Mouse (Mus musculus) midbrain, embryonic 12.5 days (tissue): ENCODE measurements around the gene Gm44973. TPM values are rescaled to one million over a fixed set of nuclear protein-coding genes. Genes with fewer than 3 reads are reported as not detected.
A peak's percentile ranks its signal among the peaks of the same experiment; 100 is the strongest.
"Not testable (repeated sequence)": the region's sequence is repeated elsewhere in the genome, so short reads cannot be mapped to it uniquely, and the experiment has no call there.

ENCODE experiments used
- ATAC-seq: fragments of 200-750 bp; cut with Nextera tagmentation; 2 replicates; pipeline ENCODE4 v1.8.0; 2017; ENCODE audit warnings: low read depth, moderate TSS enrichment, moderate library complexity; ENCODE audit not compliant: low FRiP score
- H3K27ac ChIP-seq: fragments of 300-500 bp; sonication (generic); replicated peaks from 2 replicates; pipeline ENCODE4 v1.5.1; 2016; ENCODE audit warnings: mild to moderate bottlenecking
- H3K27me3 ChIP-seq: fragments of 300-500 bp; sonication (generic); 2 replicates; pipeline ENCODE4 v1.6.1; 2016; ENCODE audit warnings: mild to moderate bottlenecking
- H3K36me3 ChIP-seq: fragments of 300-500 bp; sonication (generic); 2 replicates; pipeline ENCODE4 v1.6.1; 2016
- H3K4me1 ChIP-seq: fragments of 300-500 bp; sonication (generic); 2 replicates; pipeline ENCODE4 v1.6.1; 2016
- H3K4me2 ChIP-seq: fragments of 300-500 bp; sonication (generic); replicated peaks from 2 replicates; pipeline ENCODE4 v1.6.1; 2016; ENCODE audit warnings: mild to moderate bottlenecking, moderate library complexity
- H3K4me3 ChIP-seq: fragments of 300-500 bp; sonication (generic); 2 replicates; pipeline ENCODE4 v1.5.1; 2016; ENCODE audit warnings: mild to moderate bottlenecking
- H3K9ac ChIP-seq: fragments of 300-500 bp; sonication (generic); replicated peaks from 2 replicates; pipeline ENCODE4 v1.6.1; 2016; ENCODE audit warnings: mild to moderate bottlenecking, moderate library complexity
- H3K9me3 ChIP-seq: fragments of 300-500 bp; sonication (generic); 2 replicates; pipeline ENCODE4 v1.6.1; 2016; ENCODE audit warnings: mild to moderate bottlenecking
- WGBS: fragments of 180-500 bp; shearing (Covaris S2); methylation state at CpG from one replicate; pipeline ENCODE4 v1.1.7; 2016; 5-methylcytosine and 5-hydroxymethylcytosine counted together
- polyA plus RNA-seq: library from polyadenylated mRNA; unstranded; fragments of >200 nt; fragmentation: Nextera tagmentation; extraction: Ambion mirVana; gene quantifications from 2 replicates; pipeline ENCODE4 v1.2.1, GENCODE M21; 2016

Gene Gm44973
- polyA plus RNA-seq, 1 experiment from 2014 or later, result not detected

- H3K4me2 ChIP-seq, result peak within 1 kb of the TSS; percentile 84
- peak within 1 kb of the TSS; percentile 93 for H3K9ac ChIP-seq
- peak within 1 kb of the TSS; percentile 84 for H3K4me3 ChIP-seq
- 8% methylated on average over 10 of the region's 26 CpGs for WGBS
- H3K27ac ChIP-seq, result peak within 1 kb of the TSS; percentile 74
- ATAC-seq, result peak; percentile 87
- peaks cover 23% of the 10 kb centered on the region for H3K27me3 ChIP-seq
- H3K4me1 ChIP-seq, result peaks cover 28% of the 10 kb centered on the region
- H3K9me3 ChIP-seq, result no peaks in the 10 kb centered on the region
- peaks cover 32% of the 10 kb centered on the region for H3K36me3 ChIP-seq
Measured at GRCm38 (mm10) chr7:4996003-4996895, 19.0 kb upstream of the Gm44973 start, which contains the start of gene Zfp579. Gene Zfp579 (minus strand): TSS chr7:4996158.

GRCm38 (mm10) chr7:4996934-4997333 is 18.4 kb upstream of the Gm44973 start:
- peak overlapping the region; percentile 84 for H3K4me3 ChIP-seq
- peak overlapping the region; percentile 93 for H3K9ac ChIP-seq
- H3K4me2 ChIP-seq, result peak overlapping the region; percentile 84
- 73% methylated on average over 8 of the region's 8 CpGs for WGBS
- no peaks in the 10 kb centered on the region for H3K9me3 ChIP-seq
- H3K27me3 ChIP-seq, result peaks cover 23% of the 10 kb centered on the region
- peaks cover 25% of the 10 kb centered on the region for H3K36me3 ChIP-seq
- peaks cover 28% of the 10 kb centered on the region for H3K4me1 ChIP-seq
- no peak for ATAC-seq
- peak overlapping the region; percentile 74 for H3K27ac ChIP-seq

DNA sequence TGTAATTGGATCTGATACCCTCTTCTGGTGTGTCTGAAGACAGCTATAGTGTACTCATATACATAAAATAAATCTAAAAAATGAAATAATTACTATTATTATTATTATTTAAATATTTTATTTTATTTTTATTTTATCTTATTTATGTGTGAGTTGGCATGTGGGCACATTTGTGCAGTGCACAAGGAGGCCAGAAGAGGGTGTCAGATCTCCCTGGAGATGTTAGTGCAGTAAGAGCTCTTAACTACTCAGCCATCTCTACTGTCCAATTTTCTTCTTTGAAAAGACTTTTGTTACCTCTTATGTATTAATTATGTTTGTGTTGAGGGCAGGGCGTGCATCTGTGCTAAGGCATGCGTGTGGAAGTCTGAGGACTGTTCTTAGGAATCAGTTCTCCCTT is 15.4 kb upstream of the Gm44973 start:
- Histone ChIP-seq H3K4me2 (no peak overlapping the region), H3K9ac (no peak overlapping the region), H3K9me3 (no peaks in the 10 kb centered on the region), H3K27me3 (peaks cover 3% of the 10 kb centered on the region), H3K36me3 (no peaks in the 10 kb centered on the region), H3K4me3 (no peak overlapping the region), H3K27ac (no peak overlapping the region), H3K4me1 (peaks cover 12% of the 10 kb centered on the region)
- WGBS, result 74% methylated on average over 2 of the region's 2 CpGs
- no peak for ATAC-seq

GRCm38 (mm10) chr7:5002876-5003275 is 12.4 kb upstream of the Gm44973 start:
- not testable (repeated sequence) for H3K27ac ChIP-seq, H3K9ac ChIP-seq, H3K27me3 ChIP-seq, H3K4me2 ChIP-seq, H3K9me3 ChIP-seq, H3K4me3 ChIP-seq, ATAC-seq, H3K4me1 ChIP-seq
- WGBS, result 81% methylated on average over 8 of the region's 8 CpGs
- H3K36me3 ChIP-seq, result peaks cover 20% of the 10 kb centered on the region

- no peak overlapping the region for H3K4me2 ChIP-seq
- no peaks in the 10 kb centered on the region for H3K27me3 ChIP-seq
- H3K9me3 ChIP-seq, result no peaks in the 10 kb centered on the region
- 0 out of 2 replicates have a peak, but pooled peaks cover under 1% of the 10 kb centered on the region for H3K4me1 ChIP-seq
- H3K9ac ChIP-seq, result no peak overlapping the region
- ATAC-seq, result 0 out of 2 replicates have a peak, but pooled peaks have one; percentile 10
- no peak overlapping the region for H3K4me3 ChIP-seq
- H3K36me3 ChIP-seq, result peaks cover 70% of the 10 kb centered on the region
- H3K27ac ChIP-seq, result no peak overlapping the region
- 97% methylated on average over 26 of the region's 26 CpGs for WGBS
Measured at GRCm38 (mm10) chr7:5008229-5008628, 7.1 kb upstream of the Gm44973 start.

DNA sequence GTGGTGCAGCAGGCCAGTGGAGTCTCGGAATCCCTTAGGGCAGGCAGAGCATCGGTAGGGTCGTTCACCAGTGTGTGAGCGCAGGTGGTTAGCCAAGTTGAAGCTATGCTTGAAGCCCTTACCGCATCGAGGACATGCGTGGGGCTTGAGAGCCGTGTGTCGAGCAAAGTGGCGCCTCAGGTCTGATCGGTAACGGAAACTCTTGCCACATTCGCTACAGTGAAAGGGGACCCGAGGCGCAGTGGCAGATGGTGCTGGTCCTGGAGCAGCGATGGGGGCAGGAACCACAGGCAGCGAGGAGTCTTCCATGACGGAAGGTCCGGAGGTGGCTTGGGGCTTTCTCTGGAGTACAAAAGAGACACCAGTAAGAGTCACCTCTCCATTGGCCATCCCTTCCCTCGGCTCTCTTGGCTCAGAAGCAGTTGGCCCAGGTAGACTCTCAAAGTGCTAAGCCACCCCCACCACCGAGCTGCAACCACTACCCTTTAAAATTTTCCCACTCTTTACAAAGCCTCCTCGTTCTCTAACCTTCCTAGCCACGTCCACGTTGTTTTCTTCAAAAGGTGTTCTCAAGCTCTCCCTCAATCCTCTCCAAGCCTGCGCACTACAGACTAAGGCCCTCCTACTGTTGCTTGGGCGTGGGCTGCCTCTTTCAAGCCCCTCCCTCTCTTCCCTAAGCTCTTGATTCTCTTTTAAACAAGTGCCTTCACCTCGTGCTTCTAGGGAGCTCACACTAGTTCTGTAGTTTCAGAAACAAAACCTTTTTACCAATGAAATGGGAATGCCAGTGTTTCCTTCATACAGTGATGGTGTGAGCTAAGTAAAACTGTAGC is 2.4 kb upstream of the Gm44973 start:
- Histone ChIP-seq H3K27me3 (no peaks in the 10 kb centered on the region), H3K4me1 (peaks cover 10% of the 10 kb centered on the region), H3K4me3 (no peak overlapping the region), H3K36me3 (peaks cover 54% of the 10 kb centered on the region), H3K27ac (no peak overlapping the region), H3K9me3 (no peaks in the 10 kb centered on the region), H3K9ac (no peak overlapping the region), H3K4me2 (peak overlapping the region; percentile 55; the same call in 1 of the 2 replicates)
- ATAC-seq, result no peak
- 90% methylated on average over 27 of the region's 27 CpGs for WGBS

GRCm38 (mm10) chr7:5014251-5015117 is 812 bp upstream of the Gm44973 start, which contains the start of the genes Zfp524 and Fiz1:
Gene Zfp524 (plus strand): TSS chr7:5014415.
Gene Fiz1 (minus strand): TSS chr7:5014697.
- Histone ChIP-seq H3K36me3 (peaks cover 38% of the 10 kb centered on the region), H3K4me3 (peak within 1 kb of the TSS; percentile 72), H3K27ac (peak within 1 kb of the TSS; percentile 96), H3K9me3 (no peaks in the 10 kb centered on the region), H3K4me1 (peaks cover 10% of the 10 kb centered on the region), H3K27me3 (no peaks in the 10 kb centered on the region), H3K4me2 (peak within 1 kb of the TSS; percentile 55), H3K9ac (peak within 1 kb of the TSS; percentile 88)
- ATAC-seq, result peak; percentile 82
- under 1% methylated on average over 38 of the region's 42 CpGs for WGBS

DNA sequence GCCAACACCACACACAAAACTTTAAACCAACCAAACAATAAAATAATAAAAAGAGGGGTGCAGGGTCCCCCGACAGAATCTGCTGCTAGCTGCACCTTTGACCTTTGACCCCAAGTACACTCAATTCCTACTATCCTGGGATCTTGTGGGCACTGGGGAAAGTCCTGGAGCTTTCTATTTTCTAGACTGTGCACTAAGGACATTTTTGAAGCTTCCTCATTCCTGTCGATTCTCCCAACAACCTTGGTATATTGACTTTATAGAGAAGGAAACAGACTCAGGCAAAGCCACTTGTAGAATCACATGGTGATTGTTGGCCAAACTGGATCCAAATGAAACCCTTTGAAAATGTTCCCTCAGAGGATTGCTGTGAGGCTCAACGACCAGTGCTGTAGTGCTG is 761 bp downstream of the Gm44973 start:
- peak overlapping the region; percentile 72 for H3K4me3 ChIP-seq
- no peaks in the 10 kb centered on the region for H3K9me3 ChIP-seq
- peaks cover 22% of the 10 kb centered on the region for H3K36me3 ChIP-seq
- H3K9ac ChIP-seq, result peak overlapping the region; percentile 88; the same call in 1 of the 2 replicates
- WGBS, result 69% methylated on average over 3 of the region's 3 CpGs
- peak overlapping the region; percentile 96 for H3K27ac ChIP-seq
- H3K4me1 ChIP-seq, result peaks cover 15% of the 10 kb centered on the region
- H3K27me3 ChIP-seq, result no peaks in the 10 kb centered on the region
- ATAC-seq, result no peak
- peak overlapping the region; percentile 55 for H3K4me2 ChIP-seq

DNA sequence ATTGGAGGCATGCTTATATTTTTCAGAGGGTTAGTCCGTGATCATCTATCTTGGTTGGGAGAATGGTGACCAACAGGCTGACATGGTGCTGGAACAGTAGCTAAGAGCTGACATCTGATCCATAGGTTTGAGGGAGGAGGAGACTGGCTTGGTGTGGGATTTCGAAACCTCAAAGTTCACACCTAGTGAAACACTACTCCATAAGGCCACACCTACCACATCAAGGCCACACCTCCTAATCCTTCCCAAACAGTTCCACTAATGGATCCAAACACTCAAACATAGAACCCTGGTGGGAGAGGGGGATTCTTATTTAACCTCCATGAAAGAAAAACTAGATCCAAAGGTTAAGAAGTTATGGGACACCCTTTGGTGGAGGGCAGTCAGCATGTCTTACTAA is 1.6 kb downstream of the Gm44973 start:
- 94% methylated on average over 2 of the region's 2 CpGs for WGBS
- Histone ChIP-seq H3K9me3 (no peaks in the 10 kb centered on the region), H3K4me3 (no peak overlapping the region)

DNA sequence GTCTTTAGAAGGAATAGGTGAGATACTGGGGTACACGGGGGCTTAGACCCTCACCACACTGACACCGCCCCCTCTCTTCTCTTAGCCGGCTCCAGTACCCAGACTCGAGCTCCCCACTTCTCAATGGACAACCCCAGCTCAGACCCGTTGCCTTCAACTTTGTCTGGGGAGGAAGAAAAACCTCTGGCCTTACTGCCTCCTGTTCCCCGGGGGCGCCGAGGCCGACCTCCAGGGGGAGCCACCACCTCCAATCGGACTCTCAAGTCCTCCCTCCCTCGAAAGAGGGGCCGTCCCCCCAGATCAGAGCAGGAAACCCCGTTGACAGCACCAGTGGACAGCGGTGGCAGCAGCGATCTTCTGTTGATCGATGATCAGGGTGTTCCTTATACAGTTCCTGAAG is 2.1 kb downstream of the Gm44973 start:
- H3K4me3 ChIP-seq, result no peak overlapping the region
- H3K4me1 ChIP-seq, result peaks cover 28% of the 10 kb centered on the region
- H3K4me2 ChIP-seq, result no peak overlapping the region
- no peaks in the 10 kb centered on the region for H3K9me3 ChIP-seq
- no peak overlapping the region for H3K27ac ChIP-seq
- WGBS, result 92% methylated on average over 16 of the region's 16 CpGs
- no peaks in the 10 kb centered on the region for H3K27me3 ChIP-seq
- H3K9ac ChIP-seq, result no peak overlapping the region
- peaks cover 15% of the 10 kb centered on the region for H3K36me3 ChIP-seq
- ATAC-seq, result no peak

More for the DNA sequence above, 1.6 kb downstream of the Gm44973 start:
- no peak for ATAC-seq
- Histone ChIP-seq H3K4me2 (no peak overlapping the region), H3K4me1 (peaks cover 24% of the 10 kb centered on the region), H3K27ac (no peak overlapping the region), H3K27me3 (no peaks in the 10 kb centered on the region), H3K36me3 (peaks cover 15% of the 10 kb centered on the region), H3K9ac (no peak overlapping the region)

GRCm38 (mm10) chr7:5017931-5018330 is 2.6 kb downstream of the Gm44973 start:
- no peak for ATAC-seq
- H3K4me3 ChIP-seq, result no peak overlapping the region
- H3K4me2 ChIP-seq, result no peak overlapping the region
- H3K27ac ChIP-seq, result no peak overlapping the region
- no peaks in the 10 kb centered on the region for H3K27me3 ChIP-seq
- no peak overlapping the region for H3K9ac ChIP-seq
- WGBS, result 97% methylated on average over 21 of the region's 21 CpGs
- H3K9me3 ChIP-seq, result no peaks in the 10 kb centered on the region
- H3K4me1 ChIP-seq, result peaks cover 28% of the 10 kb centered on the region
- peaks cover 15% of the 10 kb centered on the region for H3K36me3 ChIP-seq
